Mouse (Mus musculus) intestine, embryonic 14.5 days (tissue): ENCODE measurements at regions not wholly inside any gene's neighbourhood (a gene's known extent, or its start where the extent isn't known, plus 50 kb on each side); places are given as distances from the start of the nearest gene placed in this dataset.
"Not testable (repeated sequence)": the region's sequence is repeated elsewhere in the genome, so short reads cannot be mapped to it uniquely, and the experiment has no call there.

ENCODE experiments used
- ATAC-seq: fragments of 200-750 bp; cut with Nextera tagmentation; replicated peaks from 2 replicates; pipeline ENCODE4 v1.8.0; 2017; ENCODE audit warnings: low read depth, moderate number of reproducible peaks, moderate TSS enrichment, moderate library complexity; ENCODE audit not compliant: low FRiP score, low TSS enrichment
- DNase-seq: peaks from one replicate; pipeline ENCODE4 v3.0.0-alpha.2; 2018; ENCODE audit warnings: low spot score
- H3K27ac ChIP-seq: fragments of 300-500 bp; sonication (generic); 2 replicates; pipeline ENCODE4 v1.5.1; 2014; ENCODE audit warnings: low read depth, mild to moderate bottlenecking, control low read depth
- H3K27me3 ChIP-seq: fragments of 300-500 bp; sonication (generic); replicated peaks from 2 replicates; pipeline ENCODE4 v1.6.1; 2014; ENCODE audit warnings: low read length, control low read depth; ENCODE audit not compliant: control insufficient read depth, insufficient read depth
- H3K36me3 ChIP-seq: fragments of 300-500 bp; sonication (generic); 2 replicates; pipeline ENCODE4 v1.6.1; 2014; ENCODE audit warnings: low read length, control low read depth; ENCODE audit not compliant: control insufficient read depth, insufficient read depth
- H3K4me1 ChIP-seq: fragments of 300-500 bp; sonication (generic); replicated peaks from 2 replicates; pipeline ENCODE4 v1.6.1; 2014; ENCODE audit warnings: low read length, control low read depth, mixed read lengths; ENCODE audit not compliant: control insufficient read depth, insufficient read depth
- H3K4me2 ChIP-seq: fragments of 300-500 bp; sonication (generic); 2 replicates; pipeline ENCODE4 v1.6.1; 2014; ENCODE audit warnings: low read length
- H3K4me3 ChIP-seq: fragments of 300-500 bp; sonication (generic); 2 replicates; pipeline ENCODE4 v1.5.1; 2014; ENCODE audit warnings: low read depth, low read length, control low read depth, mixed read lengths
- H3K9ac ChIP-seq: fragments of 300-500 bp; sonication (generic); 2 replicates; pipeline ENCODE4 v1.6.1; 2014; ENCODE audit warnings: mild to moderate bottlenecking, low read length
- H3K9me3 ChIP-seq: fragments of 300-500 bp; sonication (generic); 2 replicates; pipeline ENCODE4 v1.6.1; 2016; ENCODE audit warnings: low read length, control low read depth; ENCODE audit not compliant: control insufficient read depth
- whole genome bisulfite sequencing: fragments of 180-500 bp; shearing (Covaris S2); extraction: QIAGEN DNeasy Blood & Tissue Kit; methylation state at CpG from one replicate; pipeline ENCODE4 v1.1.7; 2014; 5-methylcytosine and 5-hydroxymethylcytosine counted together

GRCm38 (mm10) chr13:3035291-3035690, 502.6 kb upstream of the Gdi2 start:
- H3K4me2 ChIP-seq, H3K9ac ChIP-seq, H3K27me3 ChIP-seq, H3K4me1 ChIP-seq, ATAC-seq, H3K36me3 ChIP-seq, DNase-seq, H3K9me3 ChIP-seq, H3K27ac ChIP-seq, H3K4me3 ChIP-seq: not testable (repeated sequence)

GRCm38 (mm10) chr13:3037010-3037409, 500.9 kb upstream of the Gdi2 start:
- not testable (repeated sequence) for H3K36me3 ChIP-seq, H3K4me3 ChIP-seq, H3K27ac ChIP-seq, ATAC-seq, H3K27me3 ChIP-seq, H3K9ac ChIP-seq, H3K4me2 ChIP-seq, H3K9me3 ChIP-seq, H3K4me1 ChIP-seq
- peak; percentile 51 for DNase-seq
- 22% methylated on average over 1 of the region's 1 CpGs for WGBS

GRCm38 (mm10) chr13:3046381-3047105, 491.3 kb upstream of the Gdi2 start:
- not testable (repeated sequence) for H3K4me3 ChIP-seq, H3K36me3 ChIP-seq, H3K27me3 ChIP-seq, H3K9ac ChIP-seq, H3K9me3 ChIP-seq, H3K4me1 ChIP-seq, H3K4me2 ChIP-seq, ATAC-seq, H3K27ac ChIP-seq, DNase-seq
- 86% methylated on average over 8 of the region's 9 CpGs for WGBS

- 75% methylated on average over 3 of the region's 3 CpGs for WGBS
- not testable (repeated sequence) for DNase-seq, H3K9me3 ChIP-seq, ATAC-seq, H3K27me3 ChIP-seq, H3K4me3 ChIP-seq, H3K4me1 ChIP-seq, H3K4me2 ChIP-seq, H3K36me3 ChIP-seq, H3K27ac ChIP-seq, H3K9ac ChIP-seq
These were observed 454.4 kb upstream of the Gdi2 start for GRCm38 (mm10) chr13:3083480-3083879.

DNA sequence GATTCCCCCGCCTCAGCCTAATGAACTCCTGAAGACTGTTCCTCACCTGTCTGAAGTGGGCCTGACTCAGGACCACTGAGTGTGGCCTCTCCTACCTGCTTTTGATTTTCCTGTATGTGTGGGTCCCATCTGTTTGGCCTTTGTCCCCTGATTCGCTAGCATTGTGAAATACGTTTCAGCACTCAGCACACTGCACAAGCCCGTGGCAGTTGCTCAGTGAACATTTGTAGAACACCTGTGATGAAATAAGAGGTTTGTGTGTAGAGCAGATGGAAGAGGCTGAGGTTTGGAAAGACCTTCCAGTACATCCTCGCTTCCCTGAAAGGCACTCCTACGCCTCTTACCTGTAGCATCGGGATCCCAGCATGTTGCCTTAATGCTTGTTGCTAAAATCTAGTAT, 447.9 kb upstream of the Gdi2 start:
- H3K4me2 ChIP-seq, H3K4me1 ChIP-seq, H3K9ac ChIP-seq, H3K27ac ChIP-seq, H3K36me3 ChIP-seq, H3K9me3 ChIP-seq, H3K27me3 ChIP-seq, H3K4me3 ChIP-seq, ATAC-seq, DNase-seq: not testable (repeated sequence)
- 83% methylated on average over 7 of the region's 7 CpGs for WGBS

DNA sequence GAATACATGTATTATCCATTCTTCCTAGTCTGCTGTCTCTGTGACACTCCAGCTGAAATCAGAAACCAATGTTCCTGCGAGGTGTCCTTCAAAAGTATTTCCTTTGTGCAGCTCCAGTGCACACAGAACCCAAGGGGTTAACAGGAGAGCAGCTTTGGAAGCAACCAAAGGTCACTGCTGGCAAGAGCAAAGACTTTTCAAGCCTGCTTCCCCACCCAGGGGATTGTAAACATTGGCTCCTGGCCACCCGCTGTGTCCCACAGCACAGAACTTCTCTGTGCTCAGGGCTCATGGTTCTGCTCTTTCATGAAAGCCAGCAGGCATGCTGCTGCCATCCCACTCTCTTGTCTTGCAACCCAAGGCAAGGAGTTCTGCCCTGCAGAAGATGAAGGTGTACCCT, 431.3 kb upstream of the Gdi2 start:
- H3K9ac ChIP-seq, DNase-seq, H3K27ac ChIP-seq, H3K36me3 ChIP-seq, H3K27me3 ChIP-seq, H3K4me2 ChIP-seq, ATAC-seq, H3K9me3 ChIP-seq, H3K4me3 ChIP-seq, H3K4me1 ChIP-seq: not testable (repeated sequence)
- WGBS = 24% methylated on average over 2 of the region's 2 CpGs

- not testable (repeated sequence) for H3K4me3 ChIP-seq, DNase-seq, H3K36me3 ChIP-seq, H3K4me1 ChIP-seq, H3K27ac ChIP-seq, H3K9me3 ChIP-seq, H3K9ac ChIP-seq, H3K27me3 ChIP-seq, ATAC-seq, H3K4me2 ChIP-seq
- WGBS = 24% methylated on average over 4 of the region's 4 CpGs
These were observed 409.7 kb upstream of the Gdi2 start for GRCm38 (mm10) chr13:3128150-3128549.

GRCm38 (mm10) chr13:3137281-3137680, 400.6 kb upstream of the Gdi2 start:
- not testable (repeated sequence) for H3K4me3 ChIP-seq, H3K27ac ChIP-seq, H3K4me2 ChIP-seq, ATAC-seq, H3K36me3 ChIP-seq, H3K9ac ChIP-seq, H3K27me3 ChIP-seq, H3K4me1 ChIP-seq, H3K9me3 ChIP-seq, DNase-seq
- WGBS = 67% methylated on average over 2 of the region's 2 CpGs

DNA sequence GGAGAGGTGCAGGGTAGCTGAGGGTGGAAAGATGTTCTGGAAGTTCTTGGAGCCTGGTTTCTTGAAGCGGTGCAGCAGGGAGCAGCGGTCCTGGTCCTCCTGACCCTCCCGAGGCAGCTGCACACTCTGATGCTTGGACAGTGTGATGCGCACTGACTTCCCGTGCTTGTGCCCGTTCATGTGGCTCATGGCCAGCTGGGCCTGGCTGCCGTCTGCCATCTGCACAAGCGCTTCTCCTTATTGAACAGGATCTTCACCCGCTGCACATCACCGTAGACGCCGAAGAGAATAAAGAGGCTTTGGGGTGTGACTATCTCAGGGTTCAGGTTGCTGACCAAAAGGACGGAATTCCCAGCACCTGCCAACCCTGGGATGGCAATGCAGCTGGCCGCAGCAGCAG, 399.2 kb upstream of the Gdi2 start:
- Histone ChIP-seq H3K27ac (no peak overlapping the region), H3K27me3 (no peaks in the 10 kb centered on the region), H3K36me3 (no peaks in the 10 kb centered on the region), H3K4me3 (no peak overlapping the region), H3K4me1 (no peaks in the 10 kb centered on the region), H3K9me3 (no peaks in the 10 kb centered on the region), H3K9ac (no peak overlapping the region), H3K4me2 (no peak overlapping the region)
- ATAC-seq (no peak), DNase-seq (no peak)
- WGBS = 94% methylated on average over 14 of the region's 14 CpGs
